Mouse (Mus musculus): ENCODE data around the gene Zfp503.

Gene Zfp503

GRCm38 (mm10) chr14:21989291-21989913 is at the start of gene Zfp503:
Gene Zfp503, minus strand, starts transcription at chr14:21989601.
- peak; percentile 84 to 91 for DNase-seq

GRCm38 (mm10) chr14:22037498-22038131 is 48.2 kb upstream of the Zfp503 start:
- no peak for DNase-seq

GRCm38 (mm10) chr14:22036802-22037497 is 47.5 kb upstream of the Zfp503 start:
- DNase-seq = no peak

- DNase-seq = no peak
Observed at GRCm38 (mm10) chr14:22036338-22036737, 46.9 kb upstream of the Zfp503 start.

GRCm38 (mm10) chr14:22035900-22036299 is 46.5 kb upstream of the Zfp503 start:
- peak; percentile 48 to 70 for DNase-seq

GRCm38 (mm10) chr14:22023533-22023932 is 34.1 kb upstream of the Zfp503 start:
- DNase-seq = no peak

- DNase-seq = peak; percentile 48 to 66
Observed at GRCm38 (mm10) chr14:22020885-22021284, 31.5 kb upstream of the Zfp503 start.

- DNase-seq = no peak
Observed at GRCm38 (mm10) chr14:22019949-22020845, 30.8 kb upstream of the Zfp503 start.

- peak; percentile 78 to 86 for DNase-seq
Observed at GRCm38 (mm10) chr14:22019252-22019948, 30.0 kb upstream of the Zfp503 start, which contains the start of gene Lrmda. Gene Lrmda, plus strand, starts transcription at chr14:22019712.

- DNase-seq = no peak
Observed at GRCm38 (mm10) chr14:22017011-22017410, 27.6 kb upstream of the Zfp503 start.

- peak; percentile 37 to 52 for DNase-seq
Observed at GRCm38 (mm10) chr14:22014781-22015180, 25.4 kb upstream of the Zfp503 start.

- no peak for DNase-seq
Observed at GRCm38 (mm10) chr14:22014315-22014714, 24.9 kb upstream of the Zfp503 start.

GRCm38 (mm10) chr14:22007006-22007405 is 17.6 kb upstream of the Zfp503 start:
- no peak for DNase-seq

GRCm38 (mm10) chr14:22004943-22005342 is 15.5 kb upstream of the Zfp503 start:
- no peak for DNase-seq

- no peak for DNase-seq
Observed at GRCm38 (mm10) chr14:22003631-22004030, 14.2 kb upstream of the Zfp503 start.

GRCm38 (mm10) chr14:22003231-22003630 is 13.8 kb upstream of the Zfp503 start:
- no peak for DNase-seq

GRCm38 (mm10) chr14:21999588-21999987 is 10.2 kb upstream of the Zfp503 start:
- no peak for DNase-seq

- DNase-seq = peak; percentile 90 to 93
Observed at GRCm38 (mm10) chr14:21995031-21995754, 5.8 kb upstream of the Zfp503 start.

- DNase-seq = peak; percentile 69 to 77
Observed at GRCm38 (mm10) chr14:21994061-21994990, 4.9 kb upstream of the Zfp503 start.
